Mouse (Mus musculus) liver, embryonic 14.5 days (tissue): Measurements from ENCODE around the gene Gm21973.

Experiments
- CTCF ChIP-seq: IDR thresholded peaks from 2 replicates; pipeline ENCODE4 v1.5.1; 2016; ENCODE audit warnings: antibody characterized with exemption, low read depth, control low read depth
- EP300 ChIP-seq: IDR thresholded peaks from 2 replicates; pipeline ENCODE4 v1.6.1; 2016; ENCODE audit warnings: antibody characterized with exemption, low read depth

DNA sequence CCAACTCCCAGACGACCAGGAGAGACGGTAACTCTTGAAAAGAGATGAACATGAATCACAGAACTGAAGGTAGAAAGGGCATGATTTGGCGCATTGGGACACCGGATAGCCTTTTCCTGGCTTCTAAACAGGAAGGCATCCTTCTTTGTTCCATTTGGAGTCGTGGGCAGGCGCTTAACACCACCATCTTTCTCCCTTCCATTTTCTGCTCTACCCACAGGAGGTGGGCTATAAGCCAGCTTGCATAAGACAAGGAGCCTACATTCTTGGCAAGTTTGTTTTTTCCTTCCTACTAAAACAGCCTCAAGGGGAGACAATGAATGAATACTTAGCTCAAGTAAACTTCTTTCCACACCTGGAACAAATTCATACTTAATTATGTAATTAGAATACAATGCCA is 88.5 kb downstream of the Gm21973 start:
- no peak for TF ChIP-seq CTCF
- TF ChIP-seq EP300 = no peak
